Mouse (Mus musculus) WW6 (cell line): ENCODE measurements around the gene Gpr65.
"Not testable (repeated sequence)": the region's sequence is repeated elsewhere in the genome, so short reads cannot be mapped to it uniquely, and the experiment has no call there.

ENCODE experiments used
- DNase-seq: peaks from one replicate; pipeline ENCODE4 v3.0.0-alpha.2; 2013; ENCODE audit warnings: low read depth, low spot score

Gene Gpr65

DNA sequence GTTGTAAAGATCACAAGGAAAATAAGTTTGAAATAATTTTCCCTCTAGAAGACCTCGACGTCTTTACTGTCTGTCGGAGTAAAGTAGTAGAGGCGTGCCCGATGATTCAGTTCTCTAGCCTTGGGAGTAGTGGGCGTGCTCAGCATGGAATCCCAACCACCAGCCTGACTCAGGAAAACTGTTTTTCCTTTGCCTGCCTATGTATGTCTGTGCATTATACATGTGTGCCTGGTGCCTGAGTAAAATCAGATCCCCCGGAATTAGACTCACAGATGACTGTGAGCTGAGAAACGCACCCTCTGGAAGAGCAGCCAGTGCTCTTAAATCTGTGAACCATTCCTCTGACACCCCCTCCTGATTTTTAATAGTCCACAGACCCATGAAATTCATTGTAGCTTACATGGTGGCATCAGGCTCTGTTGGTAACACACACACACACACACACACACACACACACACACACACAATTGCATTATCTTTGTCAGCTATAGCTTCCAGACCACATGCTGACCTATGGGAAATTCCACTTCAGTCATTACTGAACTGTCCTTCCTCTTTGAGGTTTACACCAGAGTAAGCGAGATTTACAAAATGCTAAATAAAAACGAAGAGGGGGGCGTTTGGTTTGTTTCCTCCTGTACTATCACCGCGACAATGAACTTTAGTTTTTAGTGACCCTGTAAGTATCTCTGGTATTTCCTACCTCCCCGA lies 14.5 kb downstream of the Gpr65 start:
- no peak for DNase-seq

GRCm38 (mm10) chr12:98283487-98283860 lies 15.0 kb downstream of the Gpr65 start:
- no peak for DNase-seq

DNA sequence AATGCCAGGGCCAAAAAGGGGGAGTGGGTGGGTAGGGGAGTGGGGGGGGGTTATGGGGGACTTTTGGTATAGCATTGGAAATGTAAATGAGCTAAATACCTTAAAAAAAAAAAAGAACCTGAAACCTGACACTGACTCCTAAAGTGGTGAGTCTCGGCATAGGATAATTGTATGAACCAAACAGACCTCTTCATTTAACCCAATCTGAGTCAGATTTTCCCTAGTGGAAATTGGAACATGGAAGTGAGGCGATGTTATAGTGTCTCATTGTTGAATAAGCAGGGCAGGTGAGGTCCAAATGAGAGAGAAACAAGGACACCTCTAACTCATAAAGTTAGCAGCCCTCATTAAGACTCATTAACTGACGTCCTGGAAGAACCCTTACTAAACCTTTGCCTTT lies 16.0 kb downstream of the Gpr65 start:
- DNase-seq, result no peak

- DNase-seq, result no peak
Measured at GRCm38 (mm10) chr12:98290475-98290874, 22.0 kb downstream of the Gpr65 start.

GRCm38 (mm10) chr12:98292278-98292677 lies 23.8 kb downstream of the Gpr65 start:
- no peak for DNase-seq

DNA sequence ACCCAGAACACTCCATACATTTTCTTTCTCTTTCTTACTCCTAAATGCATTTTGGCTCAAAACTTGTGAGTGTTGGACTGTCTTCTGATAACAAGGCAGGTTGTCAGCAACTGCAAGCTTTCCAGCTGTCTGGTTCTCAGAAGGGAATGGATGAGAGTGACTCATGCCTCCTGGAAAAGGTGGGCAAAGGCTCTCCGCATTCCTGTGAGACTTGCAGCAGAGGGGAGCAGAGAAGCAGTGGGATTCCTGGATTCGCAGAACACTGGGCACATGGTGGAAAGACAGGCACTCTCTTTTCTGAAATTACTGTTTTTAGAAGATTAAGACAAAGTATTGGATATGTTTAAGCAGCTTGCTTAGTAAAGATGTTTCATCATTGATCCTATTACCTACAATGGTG lies 25.8 kb downstream of the Gpr65 start:
- DNase-seq, result no peak

- DNase-seq, result no peak
Measured at GRCm38 (mm10) chr12:98301980-98302379, 33.5 kb downstream of the Gpr65 start.

- no peak for DNase-seq
Measured at GRCm38 (mm10) chr12:98303013-98303412, 34.6 kb downstream of the Gpr65 start.

DNA sequence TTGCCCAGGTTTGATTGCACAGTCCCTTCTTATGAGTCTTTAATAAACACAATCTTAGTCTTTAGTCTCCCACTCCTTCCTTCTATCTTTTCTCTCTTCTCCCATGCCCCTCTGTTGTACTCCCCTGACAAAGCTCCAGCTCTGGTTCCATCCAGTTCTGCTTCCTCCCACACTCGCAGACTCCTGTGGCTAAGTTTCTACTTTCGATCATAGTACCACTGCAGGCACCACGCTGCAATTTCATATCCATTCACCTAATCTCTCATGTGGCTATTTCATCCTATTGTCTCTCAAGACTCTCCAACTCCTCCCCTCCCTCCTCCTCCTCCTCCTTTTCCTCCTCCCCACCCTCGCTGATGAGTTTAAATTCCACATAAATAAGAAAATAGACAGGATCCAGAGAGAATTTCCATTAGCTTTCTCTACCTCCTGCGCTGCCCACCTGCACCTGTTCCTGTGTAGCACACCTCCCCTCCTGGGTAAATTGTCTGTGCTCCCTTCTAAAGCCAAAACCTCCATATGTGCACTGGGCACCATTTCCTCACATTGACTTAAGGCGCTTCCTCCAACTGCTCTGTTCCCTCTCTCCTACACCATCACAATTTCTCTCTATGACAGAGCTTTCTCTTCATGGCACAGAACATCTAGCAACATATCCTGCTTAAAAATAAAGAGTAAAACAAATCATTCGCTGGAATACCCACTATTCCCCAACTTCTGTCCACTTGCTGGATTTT lies 38.9 kb downstream of the Gpr65 start:
- no peak for DNase-seq

DNA sequence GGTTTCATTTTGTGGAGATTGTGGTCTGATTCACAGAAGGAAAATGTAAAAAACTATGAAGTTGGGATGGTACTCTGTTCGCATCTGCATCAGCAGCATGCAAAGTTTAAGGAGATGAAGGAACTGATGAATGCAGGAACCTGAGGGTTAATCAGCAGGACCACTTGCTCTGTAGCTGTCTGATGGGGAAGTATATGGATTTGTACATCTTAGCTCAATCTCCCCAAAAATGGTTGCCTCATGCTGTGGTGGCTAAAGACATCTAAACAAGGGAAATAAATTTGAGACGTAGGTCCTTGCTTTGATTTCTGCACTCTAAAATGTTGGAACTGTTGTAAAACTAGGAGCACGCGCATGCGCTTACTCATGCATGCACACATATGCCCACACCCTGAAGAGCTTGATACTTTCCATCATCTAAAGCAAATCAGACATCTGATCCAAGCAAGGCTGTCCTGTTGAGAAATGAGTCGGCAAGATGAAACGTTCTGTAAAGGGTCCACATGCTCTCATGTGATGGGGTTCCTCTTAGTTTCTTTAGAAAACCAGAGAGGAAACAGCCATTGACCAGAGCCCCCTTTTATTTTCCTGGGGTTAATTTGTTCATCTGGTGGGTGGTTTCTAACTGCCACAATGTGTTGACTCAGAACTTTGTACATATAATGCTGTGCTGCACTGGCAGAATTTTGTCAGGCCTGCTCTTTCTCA lies 43.1 kb downstream of the Gpr65 start:
- DNase-seq, result no peak

DNA sequence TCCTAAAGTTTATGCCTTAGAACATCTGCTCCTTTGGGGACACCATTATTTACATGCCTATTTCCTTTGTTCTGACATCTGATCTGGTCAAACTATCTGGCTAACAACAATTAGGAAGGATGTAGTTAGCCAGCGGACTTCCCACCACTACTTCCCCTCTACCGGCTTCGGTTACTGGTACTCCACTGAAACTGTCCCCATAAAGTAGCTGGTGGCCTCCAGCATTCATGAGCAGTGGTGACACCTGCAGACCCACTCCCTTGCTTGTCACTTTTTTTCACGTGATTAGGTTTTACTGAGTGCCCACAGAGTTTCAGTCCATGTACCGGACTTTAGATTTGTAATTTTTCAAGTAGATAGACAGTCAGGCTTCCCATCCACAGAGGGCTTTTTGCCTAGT lies 47.5 kb downstream of the Gpr65 start:
- DNase-seq, result no peak

GRCm38 (mm10) chr12:98317718-98318340 lies 49.4 kb downstream of the Gpr65 start:
- DNase-seq, result no peak

DNA sequence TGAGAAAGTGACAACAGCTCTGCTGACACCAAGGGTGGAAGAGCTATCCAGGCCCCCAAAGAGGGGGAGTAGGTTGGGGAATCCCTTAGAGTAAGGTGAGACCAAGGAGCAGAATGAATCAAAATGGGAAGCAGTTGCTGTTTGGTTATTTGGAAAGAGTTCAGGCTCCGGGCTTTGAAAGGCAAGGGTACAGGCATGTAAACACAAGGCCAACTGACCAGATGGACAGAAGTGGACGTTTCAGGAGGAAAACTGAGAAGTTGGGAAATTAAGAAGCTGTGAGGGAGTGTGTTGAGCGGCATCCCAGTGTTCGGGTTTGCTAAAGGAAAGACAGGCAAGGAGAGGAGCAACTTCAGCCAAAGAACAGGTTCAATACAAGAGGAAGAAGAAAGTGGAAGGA lies 54.0 kb downstream of the Gpr65 start:
- DNase-seq, result no peak

- DNase-seq, result not testable (repeated sequence)
Measured at GRCm38 (mm10) chr12:98324170-98324569, 55.7 kb downstream of the Gpr65 start.
